Mouse (Mus musculus): Measurements from ENCODE around the gene Zfp943. TPM values are rescaled to one million over a fixed set of nuclear protein-coding genes. Genes with fewer than 3 reads are reported as not detected.
A peak's percentile ranks its signal among the peaks of the same experiment; 100 is the strongest.
"Not testable (repeated sequence)": the region's sequence is repeated elsewhere in the genome, so short reads cannot be mapped to it uniquely, and the experiment has no call there.

The Zfp943 gene
- total RNA-seq (2021): 10 to 100 TPM; 17.4 to 21.0 TPM

DNA sequence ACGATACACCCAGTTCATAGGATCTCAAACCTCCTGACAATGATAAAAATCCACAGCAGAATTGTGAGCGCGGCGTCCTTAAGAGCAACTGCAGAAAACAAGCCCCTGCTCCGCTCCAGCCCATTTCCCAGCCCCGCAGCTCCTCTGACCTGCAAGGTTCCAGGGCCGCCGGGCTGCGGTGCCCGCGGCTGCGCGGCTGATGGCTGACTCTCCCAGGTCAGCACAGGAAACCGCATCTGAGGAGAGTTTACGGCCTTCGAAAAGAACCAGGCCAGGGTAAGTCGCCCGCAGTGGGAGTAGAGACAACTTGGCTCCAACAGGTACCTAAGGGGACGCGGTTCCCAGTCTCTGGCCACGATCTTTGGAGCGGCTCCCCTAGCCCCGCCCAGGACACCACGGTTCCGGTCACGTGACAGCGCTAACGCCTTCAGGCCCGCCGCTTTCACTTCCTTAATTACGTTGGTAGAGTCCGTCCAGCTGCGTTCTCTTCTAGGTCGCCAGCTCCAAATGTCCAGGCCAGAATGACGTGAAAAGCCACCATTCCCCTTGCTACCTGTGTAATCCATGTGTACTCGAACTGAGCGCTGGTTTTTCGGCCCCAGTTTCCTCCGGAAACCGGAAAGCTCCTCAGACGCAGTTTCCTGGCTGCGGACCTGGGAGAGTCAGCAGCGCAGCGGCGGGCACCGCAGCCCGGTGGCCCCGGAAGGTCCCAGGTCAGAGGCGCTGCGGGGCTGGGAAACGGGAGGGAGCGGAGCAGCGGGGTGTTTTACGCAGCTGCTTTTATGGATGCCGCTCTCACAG is at the start of gene Zfp943, which contains the start of gene Zfp942:
Gene Zfp943 (plus strand): TSS at position 446 of the 801 bp plus-strand sequence.
Gene Zfp942 (minus strand): TSS at position 358 of the 801 bp plus-strand sequence.
- peak; percentile 75 to 86 for DNase-seq
- intact Hi-C loops (cut with DNase I): loop anchor here (5.0 to 10.0 kb wide), 2 partner anchors 55 to 262 kb away; partner anchors contain the start of genes Zfp994 and Zfp995

DNA sequence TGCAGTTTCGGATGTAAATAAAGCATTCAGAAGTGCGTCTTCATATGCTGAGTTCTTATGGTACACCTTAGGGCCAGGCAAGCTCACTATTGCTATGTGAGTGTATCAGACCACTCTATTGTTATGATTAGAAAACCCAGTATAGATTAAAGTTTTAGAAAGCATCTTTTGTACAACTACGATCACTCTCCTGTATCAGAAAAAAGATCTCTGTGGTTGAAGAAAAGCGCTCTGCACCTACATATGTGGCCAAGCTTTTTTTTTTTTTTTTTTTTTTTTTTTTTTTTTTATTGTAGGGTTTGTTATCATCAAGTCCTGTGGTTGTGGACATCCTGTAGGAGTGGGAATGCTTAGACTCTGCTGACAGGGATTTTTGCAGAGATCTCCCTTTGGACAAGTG is 950 bp downstream of the Zfp943 start:
- intact Hi-C loops (cut with DNase I): loop anchor here (5.0 to 10.0 kb wide), 2 partner anchors 56 to 261 kb away; partner anchors contain the start of genes Zfp994 and Zfp995
- DNase-seq: no peak

- peak in 1 of 2 experiments; percentile 12 for DNase-seq
- intact Hi-C loops (cut with DNase I): not testable (repeated sequence)
These were observed 73.2 kb downstream of the Zfp943 start for GRCm38 (mm10) chr17:22035594-22035993.

DNA sequence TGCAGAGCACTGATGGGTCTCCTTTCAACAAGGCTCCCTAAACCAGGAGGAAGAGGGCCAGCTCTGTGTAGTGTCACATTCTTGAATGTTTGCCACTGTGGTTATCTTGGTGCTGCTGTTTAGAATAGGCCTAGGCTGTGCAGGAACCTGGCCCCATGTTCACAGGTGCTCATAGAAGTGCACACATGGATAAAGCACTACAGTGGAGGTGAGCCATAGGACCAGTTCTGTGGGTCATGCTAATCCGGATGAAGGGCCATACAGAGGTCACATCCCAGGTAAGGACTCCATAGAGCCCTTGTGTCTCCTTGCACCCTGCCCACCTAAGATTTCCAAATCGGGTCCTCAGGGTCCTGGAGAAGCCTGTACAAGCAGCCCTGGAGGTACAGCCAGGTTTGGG is 87.1 kb downstream of the Zfp943 start:
- intact Hi-C loops (cut with DNase I): no loop called here
- no peak for DNase-seq

GRCm38 (mm10) chr17:22053211-22053610 is 90.9 kb downstream of the Zfp943 start:
- no peak for DNase-seq
- intact Hi-C loops (cut with DNase I): no loop called here

DNA sequence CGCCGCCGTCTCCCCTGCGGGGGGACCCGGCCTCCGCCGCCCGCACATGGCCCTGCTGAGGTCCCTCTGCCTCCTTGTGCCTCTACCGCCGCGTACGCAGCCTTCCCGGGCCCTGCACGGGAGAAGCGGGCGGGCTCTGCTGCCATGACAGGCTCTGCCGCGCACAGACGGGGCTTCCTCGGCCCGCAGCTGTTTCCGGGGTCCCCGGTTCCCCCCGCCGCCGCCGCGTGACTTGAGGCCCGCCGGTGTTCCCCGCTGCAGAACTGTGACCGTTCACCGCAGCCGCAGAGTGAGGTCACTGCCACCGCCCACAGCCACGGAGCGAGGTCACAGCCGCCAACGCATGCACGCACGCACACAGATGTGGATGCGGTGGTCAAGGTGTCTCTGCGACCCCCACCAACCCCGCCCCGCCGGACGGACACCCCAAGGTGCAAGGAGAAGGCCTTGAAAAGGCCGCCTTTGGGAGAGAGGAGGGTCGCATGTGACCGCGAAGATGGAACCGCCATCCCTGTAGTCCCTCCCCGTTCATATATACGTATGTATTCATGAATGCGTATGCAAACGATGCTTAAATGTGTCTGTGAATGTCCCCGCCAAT is 118.8 kb downstream of the Zfp943 start:
- peak; percentile 38 to 45 for DNase-seq
- intact Hi-C loops (cut with DNase I): no loop called here

- intact Hi-C loops (cut with DNase I): loop anchor here (2.0 kb wide), 1 partner anchor 328 kb away; no protein-coding TSS in a partner anchor
These were observed 120.9 kb downstream of the Zfp943 start for GRCm38 (mm10) chr17:22083224-22083623.

GRCm38 (mm10) chr17:22118770-22119169 is 156.4 kb downstream of the Zfp943 start:
- DNase-seq: no peak
- intact Hi-C loops (cut with DNase I): no loop called here

More at GRCm38 (mm10) chr17:22083224-22083623, 120.9 kb downstream of the Zfp943 start:
- peak; percentile 11 to 23 for DNase-seq

Other genes with a start within 250 kb of the Zfp943 start
- 1 to 10 TPM; 5.7 to 7.4 TPM for gene Zfp229, start 231.8 kb upstream of the Zfp943 start, total RNA-seq (2021)
- 1 to 10 TPM; 1.0 to 1.1 TPM for gene Zfp820, start 116.8 kb upstream of the Zfp943 start, total RNA-seq (2021)
- gene Zfp995, start 52.6 kb upstream of the Zfp943 start, total RNA-seq (2021): under 1 TPM; 0.68 to 0.97 TPM
- gene Zfp942, start 88 bp upstream of the Zfp943 start, total RNA-seq (2021): 1 to 10 TPM; 5.7 to 5.9 TPM
- 1 to 10 TPM in 1 of 2 experiments, under 1 TPM in 1; 0.92 to 1.0 TPM for gene Zfp947, start 203.6 kb downstream of the Zfp943 start, total RNA-seq (2021)

Measured in heart, postnatal 36 days (tissue).